Mouse (Mus musculus) neural tube, embryonic 14.5 days (tissue): ENCODE measurements around the gene Dazap1. TPM values are rescaled to one million over a fixed set of nuclear protein-coding genes. Genes with fewer than 3 reads are reported as not detected.

Source experiments
- ATAC-seq: fragments of 200-750 bp; cut with Nextera tagmentation; 2 replicates; pipeline ENCODE4 v1.8.0; 2017; ENCODE audit warnings: low read depth, mild to moderate bottlenecking, moderate TSS enrichment, moderate library complexity
- H3K27ac ChIP-seq: fragments of 300-500 bp; sonication (generic); 2 replicates; pipeline ENCODE4 v1.5.1; 2014; ENCODE audit warnings: low read depth, mild to moderate bottlenecking, control low read depth, low read length, moderate library complexity, mixed read lengths
- H3K27me3 ChIP-seq: fragments of 300-500 bp; sonication (generic); 2 replicates; pipeline ENCODE4 v1.6.1; 2014; ENCODE audit warnings: low read length; ENCODE audit not compliant: control insufficient read depth, insufficient read depth
- H3K36me3 ChIP-seq: fragments of 300-500 bp; sonication (generic); 2 replicates; pipeline ENCODE4 v1.6.1; 2014; ENCODE audit warnings: low read length, mixed read lengths; ENCODE audit not compliant: control insufficient read depth, insufficient read depth
- H3K4me1 ChIP-seq: fragments of 300-500 bp; sonication (generic); 2 replicates; pipeline ENCODE4 v1.6.1; 2014; ENCODE audit warnings: low read length; ENCODE audit not compliant: control insufficient read depth, insufficient read depth
- H3K4me2 ChIP-seq: fragments of 300-500 bp; sonication (generic); 2 replicates; pipeline ENCODE4 v1.6.1; 2014; ENCODE audit warnings: mild to moderate bottlenecking, low read depth, low read length, control low read depth
- H3K4me3 ChIP-seq: fragments of 300-500 bp; sonication (generic); 2 replicates; pipeline ENCODE4 v1.5.1; 2014; ENCODE audit warnings: low read depth, low read length, control low read depth, mixed read lengths
- H3K9ac ChIP-seq: fragments of 300-500 bp; sonication (generic); replicated peaks from 2 replicates; pipeline ENCODE4 v1.6.1; 2014; ENCODE audit warnings: low read depth, mild to moderate bottlenecking, control low read depth, low read length, mixed read lengths
- H3K9me3 ChIP-seq: fragments of 300-500 bp; sonication (generic); 2 replicates; pipeline ENCODE4 v1.6.1; 2016; ENCODE audit warnings: low read length; ENCODE audit not compliant: control insufficient read depth
- WGBS: fragments of 180-500 bp; shearing (Covaris S2); extraction: QIAGEN DNeasy Blood & Tissue Kit; methylation state at CpG from one replicate; pipeline ENCODE4 v1.1.7; 2014; 5-methylcytosine and 5-hydroxymethylcytosine counted together
- polyA plus RNA-seq: library from polyadenylated mRNA; unstranded; fragments of >200 nt; fragmentation: Nextera tagmentation; extraction: Ambion mirVana; gene quantifications from 2 replicates; pipeline ENCODE4 v1.2.1, GENCODE M21; 2014

The Dazap1 gene
- polyA plus RNA-seq, 1 experiment from 2014 or later: 39.8 TPM

GRCm38 (mm10) chr10:80304862-80305261 lies 43.6 kb downstream of the Dazap1 start:
- H3K9ac ChIP-seq: 0 out of 2 replicates have a peak overlapping the region, but pooled peaks have one; percentile 34
- 0 out of 2 replicates have a peak overlapping the region, but pooled peaks have one; percentile 7 for H3K4me3 ChIP-seq
- no peaks in the 10 kb centered on the region for H3K27me3 ChIP-seq
- WGBS: 16% methylated on average over 25 of the region's 25 CpGs
- H3K4me2 ChIP-seq: peak overlapping the region; percentile 29; the same call in 1 of the 2 replicates
- peaks cover 64% of the 10 kb centered on the region for H3K36me3 ChIP-seq
- H3K4me1 ChIP-seq: peaks cover 25% of the 10 kb centered on the region
- H3K27ac ChIP-seq: no peak overlapping the region
- no peaks in the 10 kb centered on the region for H3K9me3 ChIP-seq
- ATAC-seq: no peak

GRCm38 (mm10) chr10:80311560-80311959 lies 50.3 kb downstream of the Dazap1 start:
- Histone ChIP-seq H3K4me1 (peaks cover 5% of the 10 kb centered on the region), H3K27ac (no peak overlapping the region), H3K36me3 (peaks cover 98% of the 10 kb centered on the region), H3K4me2 (no peak overlapping the region), H3K4me3 (no peak overlapping the region), H3K9ac (no peak overlapping the region), H3K9me3 (no peaks in the 10 kb centered on the region), H3K27me3 (no peaks in the 10 kb centered on the region)
- WGBS: 83% methylated on average over 13 of the region's 16 CpGs
- no peak for ATAC-seq

GRCm38 (mm10) chr10:80312586-80313504 lies 51.6 kb downstream of the Dazap1 start:
- Histone ChIP-seq H3K36me3 (peaks cover 98% of the 10 kb centered on the region), H3K9ac (no peak overlapping the region), H3K9me3 (no peaks in the 10 kb centered on the region), H3K27ac (no peak overlapping the region), H3K27me3 (no peaks in the 10 kb centered on the region), H3K4me3 (no peak overlapping the region), H3K4me2 (no peak overlapping the region), H3K4me1 (peaks cover 5% of the 10 kb centered on the region)
- WGBS: 62% methylated on average over 54 of the region's 54 CpGs
- no peak for ATAC-seq

- H3K4me2 ChIP-seq: no peak overlapping the region
- no peak overlapping the region for H3K9ac ChIP-seq
- no peak overlapping the region for H3K4me3 ChIP-seq
- 44% methylated on average over 20 of the region's 20 CpGs for WGBS
- H3K9me3 ChIP-seq: no peaks in the 10 kb centered on the region
- H3K36me3 ChIP-seq: peaks cover 94% of the 10 kb centered on the region
- peaks cover 5% of the 10 kb centered on the region for H3K4me1 ChIP-seq
- ATAC-seq: no peak
- H3K27me3 ChIP-seq: no peaks in the 10 kb centered on the region
- no peak overlapping the region for H3K27ac ChIP-seq
Measured at GRCm38 (mm10) chr10:80313627-80314201, 52.4 kb downstream of the Dazap1 start.

- no peak for ATAC-seq
- Histone ChIP-seq H3K9me3 (no peaks in the 10 kb centered on the region), H3K4me1 (peaks cover 10% of the 10 kb centered on the region), H3K9ac (no peak overlapping the region), H3K27ac (no peak overlapping the region), H3K4me3 (no peak overlapping the region), H3K36me3 (peaks cover 86% of the 10 kb centered on the region), H3K27me3 (no peaks in the 10 kb centered on the region), H3K4me2 (no peak overlapping the region)
- WGBS: 58% methylated on average over 16 of the region's 16 CpGs
Measured at GRCm38 (mm10) chr10:80314494-80315001, 53.3 kb downstream of the Dazap1 start.

- no peak for ATAC-seq
- Histone ChIP-seq H3K4me3 (no peak overlapping the region), H3K27me3 (no peaks in the 10 kb centered on the region), H3K4me2 (no peak overlapping the region), H3K9me3 (no peaks in the 10 kb centered on the region), H3K9ac (no peak overlapping the region), H3K36me3 (peaks cover 80% of the 10 kb centered on the region), H3K27ac (no peak overlapping the region), H3K4me1 (peaks cover 12% of the 10 kb centered on the region)
- 49% methylated on average over 27 of the region's 27 CpGs for WGBS
Measured at GRCm38 (mm10) chr10:80315315-80315714, 54.0 kb downstream of the Dazap1 start.

GRCm38 (mm10) chr10:80316359-80316781 lies 55.1 kb downstream of the Dazap1 start:
- ATAC-seq: 0 out of 2 replicates have a peak, but pooled peaks have one; percentile 6
- no peak overlapping the region for H3K4me3 ChIP-seq
- H3K9me3 ChIP-seq: no peaks in the 10 kb centered on the region
- peaks cover 69% of the 10 kb centered on the region for H3K36me3 ChIP-seq
- no peaks in the 10 kb centered on the region for H3K27me3 ChIP-seq
- H3K4me2 ChIP-seq: no peak overlapping the region
- H3K9ac ChIP-seq: no peak overlapping the region
- H3K27ac ChIP-seq: no peak overlapping the region
- H3K4me1 ChIP-seq: peaks cover 12% of the 10 kb centered on the region
- WGBS: 17% methylated on average over 11 of the region's 11 CpGs

- Histone ChIP-seq H3K4me3 (no peak overlapping the region), H3K9me3 (no peaks in the 10 kb centered on the region), H3K4me1 (peaks cover 12% of the 10 kb centered on the region), H3K4me2 (no peak overlapping the region), H3K27me3 (no peaks in the 10 kb centered on the region), H3K9ac (no peak overlapping the region), H3K27ac (no peak overlapping the region), H3K36me3 (peaks cover 63% of the 10 kb centered on the region)
- 40% methylated on average over 10 of the region's 10 CpGs for WGBS
- ATAC-seq: no peak
Measured at GRCm38 (mm10) chr10:80317011-80317410, 55.7 kb downstream of the Dazap1 start.

- under 1% methylated on average over 34 of the region's 34 CpGs for WGBS
- Histone ChIP-seq H3K27ac (peak within 1 kb of the TSS; percentile 16; the same call in 1 of the 2 replicates), H3K4me1 (peaks cover 21% of the 10 kb centered on the region), H3K9me3 (no peaks in the 10 kb centered on the region), H3K27me3 (no peaks in the 10 kb centered on the region), H3K9ac (peak within 1 kb of the TSS; percentile 66), H3K36me3 (peaks cover 29% of the 10 kb centered on the region), H3K4me3 (peak within 1 kb of the TSS; percentile 62), H3K4me2 (peak within 1 kb of the TSS; percentile 98)
- peak; percentile 70; the same call in 1 of the 2 replicates for ATAC-seq
Measured at GRCm38 (mm10) chr10:80320340-80320760, 59.1 kb downstream of the Dazap1 start, which contains the start of gene 2310011J03Rik. 2310011J03Rik (minus strand) TSS chr10:80320537.
